Mouse (Mus musculus) thymus, postnatal 36 days (tissue): Measurements from ENCODE around the gene Gm10665.
"Not testable (repeated sequence)": the region's sequence is repeated elsewhere in the genome, so short reads cannot be mapped to it uniquely, and the experiment has no call there.

ENCODE experiments used
- DNase-seq, 2 experiments: peaks; one replicate each; pipeline ENCODE4 v3.0.0; 2022; ENCODE audit warnings: mixed read lengths in 2 of 2

Gene Gm10665

GRCm38 (mm10) chr7:22463975-22464374 is at the start of gene Gm10665:
Gene Gm10665, minus strand, starts transcription at chr7:22464075.
- not testable (repeated sequence) for DNase-seq

DNA sequence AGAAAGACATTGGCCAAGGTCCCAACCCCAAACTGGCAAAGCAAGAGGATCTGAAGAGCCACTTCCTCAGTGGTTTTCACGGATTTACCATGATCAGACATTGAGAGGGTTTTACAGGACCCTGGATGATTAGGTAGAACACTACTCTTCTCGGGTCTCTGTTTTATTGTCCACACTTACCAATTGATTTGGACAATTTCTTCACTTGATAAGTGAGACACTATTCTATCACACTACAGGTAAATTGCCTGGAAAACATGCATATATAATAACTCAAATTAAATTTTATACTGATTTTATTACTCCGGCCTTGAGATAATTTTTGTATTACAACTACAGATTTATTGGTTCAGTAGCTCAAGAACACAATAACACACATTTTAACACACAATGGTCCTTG is 35.7 kb upstream of the Gm10665 start, which contains the start of gene Vmn1r151:
TSS of gene Vmn1r151 (minus strand) at position 101 of the 400 bp plus-strand sequence.
- DNase-seq, result not testable (repeated sequence)

DNA sequence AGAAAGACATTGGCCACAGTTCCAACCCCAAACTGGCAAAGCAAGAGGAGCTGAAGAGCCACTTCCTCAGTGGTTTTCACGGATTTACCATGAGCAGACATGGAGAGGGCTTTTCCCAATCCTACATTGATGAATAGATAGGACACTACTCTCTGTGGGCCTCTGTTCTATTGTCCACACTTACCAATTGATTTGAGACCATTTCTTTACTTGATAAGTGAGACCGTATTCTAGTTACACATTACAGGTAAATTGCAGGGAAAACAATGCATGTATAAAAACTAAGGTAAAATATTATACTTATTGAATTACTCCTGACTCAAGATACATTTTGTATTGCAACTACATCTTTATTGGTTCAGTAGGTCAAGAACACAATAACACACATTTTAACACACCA is 25.7 kb downstream of the Gm10665 start, which contains the start of gene Vmn1r149:
TSS of gene Vmn1r149 (minus strand) at position 101 of the 400 bp plus-strand sequence.
- not testable (repeated sequence) for DNase-seq

- DNase-seq, result not testable (repeated sequence)
Measured at GRCm38 (mm10) chr7:22413283-22413682, 50.6 kb downstream of the Gm10665 start, which contains the start of gene Vmn1r148. Gene Vmn1r148, plus strand, starts transcription at chr7:22413583.
